Mouse (Mus musculus) spleen, adult 2 months (tissue): ENCODE data around the gene Prkce.

Experiments used
- CTCF ChIP-seq: fragments of 200-500 bp; IDR thresholded peaks from 2 replicates; pipeline ENCODE4 v1.5.1; 2011; ENCODE audit warnings: mild to moderate bottlenecking, inconsistent platforms; ENCODE audit not compliant: insufficient read depth, insufficient read length, insufficient replicate concordance; ENCODE audit errors: extremely low read depth
- POLR2A ChIP-seq: fragments of 200-500 bp; IDR thresholded peaks from 2 replicates; pipeline ENCODE4 v1.6.1; 2011; ENCODE audit warnings: low read depth, low read length, inconsistent platforms

- TF ChIP-seq CTCF: no peak
- no peak for TF ChIP-seq POLR2A
Observed at GRCm38 (mm10) chr17:86250406-86250905, 82.9 kb downstream of the Prkce start.
